Mouse (Mus musculus) megakaryocyte, embryonic 14.5 days (primary cell): ENCODE data around the gene Camkv.

Experiments used
- FLI1 ChIP-seq: IDR thresholded peaks from 2 replicates; pipeline ENCODE4 v1.6.1; 2012; ENCODE audit warnings: low read length, inconsistent platforms, mixed read lengths
- GATA1 ChIP-seq: IDR thresholded peaks from 3 replicates; pipeline ENCODE4 v1.6.1; 2012; ENCODE audit warnings: mixed read lengths, low read length, inconsistent platforms, borderline replicate concordance

DNA sequence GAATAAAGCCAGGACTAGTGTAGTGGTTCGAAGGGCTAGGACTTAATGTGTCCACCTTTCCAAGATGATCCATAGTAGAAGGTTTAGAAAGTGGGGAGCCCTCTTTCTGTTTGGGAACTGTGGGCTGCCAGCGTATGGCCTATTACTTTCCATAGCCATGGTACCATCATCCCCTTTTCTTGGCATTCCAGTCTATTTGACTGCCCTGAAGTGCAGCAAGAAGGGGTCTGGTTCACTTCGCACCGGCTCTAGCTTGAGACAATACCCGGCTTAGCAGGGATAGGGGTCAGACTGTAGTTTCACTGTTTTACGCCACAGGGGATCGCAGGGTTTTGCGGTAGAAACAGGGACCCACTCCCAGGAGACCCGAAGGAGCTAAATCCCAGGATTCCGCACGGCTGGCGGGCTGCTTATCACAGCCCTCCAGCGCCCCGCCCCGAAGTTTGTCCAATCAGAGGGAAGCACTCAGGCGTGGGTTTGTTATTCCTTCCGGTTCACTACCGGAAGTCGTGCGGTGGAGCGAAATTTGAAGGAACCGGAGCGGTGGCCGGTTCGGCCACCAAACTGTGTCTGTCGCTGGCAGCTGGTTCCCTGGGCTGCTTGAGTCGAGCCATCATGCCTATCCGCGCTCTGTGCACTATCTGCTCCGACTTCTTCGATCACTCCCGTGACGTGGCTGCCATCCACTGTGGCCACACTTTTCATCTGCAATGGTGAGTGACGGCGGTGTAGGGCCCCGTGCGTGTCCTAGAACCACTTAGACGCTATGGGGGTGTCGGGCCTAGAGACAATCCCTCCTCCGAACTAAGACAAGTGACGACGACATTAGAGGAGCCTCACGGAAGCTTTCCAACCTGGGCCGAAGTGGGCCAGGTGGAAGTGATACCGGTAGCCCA, 15.2 kb downstream of the Camkv start:
- TF ChIP-seq GATA1 = peak; percentile 73; the same call in 1 of the 3 replicates
- peak; percentile 99; the same call in 1 of the 2 replicates for TF ChIP-seq FLI1
